Mouse (Mus musculus): ENCODE results near the gene Ing2.

The Ing2 gene

GRCm38 (mm10) chr8:47674140-47674776, 1.1 kb downstream of the Ing2 start:
- DNase-seq, result no peak

- peak; percentile 94 for DNase-seq
Observed at GRCm38 (mm10) chr8:47673317-47674139, 1.8 kb downstream of the Ing2 start.

GRCm38 (mm10) chr8:47664231-47664785, 11.0 kb downstream of the Ing2 start:
- no peak for DNase-seq

GRCm38 (mm10) chr8:47663201-47663600, 12.2 kb downstream of the Ing2 start:
- peak; percentile 35 for DNase-seq

GRCm38 (mm10) chr8:47662716-47663115, 12.6 kb downstream of the Ing2 start:
- no peak for DNase-seq

GRCm38 (mm10) chr8:47660394-47660793, 15.0 kb downstream of the Ing2 start:
- no peak for DNase-seq

- no peak for DNase-seq
Observed at GRCm38 (mm10) chr8:47659463-47659862, 15.9 kb downstream of the Ing2 start.

- no peak for DNase-seq
Observed at GRCm38 (mm10) chr8:47654406-47654805, 20.9 kb downstream of the Ing2 start.

- no peak for DNase-seq
Observed at GRCm38 (mm10) chr8:47652737-47653076, 22.6 kb downstream of the Ing2 start.

- DNase-seq, result peak; percentile 47
Observed at GRCm38 (mm10) chr8:47651913-47652736, 23.2 kb downstream of the Ing2 start.

- no peak for DNase-seq
Observed at GRCm38 (mm10) chr8:47650853-47651252, 24.5 kb downstream of the Ing2 start.

- no peak for DNase-seq
Observed at GRCm38 (mm10) chr8:47649551-47649950, 25.8 kb downstream of the Ing2 start.

- no peak for DNase-seq
Observed at GRCm38 (mm10) chr8:47642514-47643064, 32.8 kb downstream of the Ing2 start.

- no peak for DNase-seq
Observed at GRCm38 (mm10) chr8:47637152-47637551, 38.2 kb downstream of the Ing2 start.

GRCm38 (mm10) chr8:47636032-47636431, 39.3 kb downstream of the Ing2 start:
- DNase-seq, result no peak

GRCm38 (mm10) chr8:47634791-47635341, 40.5 kb downstream of the Ing2 start:
- no peak for DNase-seq

GRCm38 (mm10) chr8:47621144-47621543, 54.2 kb downstream of the Ing2 start:
- DNase-seq, result no peak

All from kidney, postnatal 14 days (tissue).